Mouse (Mus musculus) ES-E14 (cell line): ENCODE measurements around the gene Pole. TPM values are rescaled to one million over a fixed set of nuclear protein-coding genes. Genes with fewer than 3 reads are reported as not detected.

Experiments used
- DNase-seq: peaks from one replicate; pipeline ENCODE4 v3.0.0-alpha.2; 2013; ENCODE audit warnings: low read depth, low spot score
- H3K27ac ChIP-seq: 2 replicates; pipeline ENCODE4 v1.5.1; 2012; ENCODE audit warnings: low read depth, mild to moderate bottlenecking, low read length, moderate library complexity, mixed read lengths; ENCODE audit not compliant: poor library complexity, insufficient read depth, severe bottlenecking
- H3K36me3 ChIP-seq: 2 replicates; pipeline ENCODE4 v1.6.1; 2012; ENCODE audit warnings: mild to moderate bottlenecking, low read length, moderate library complexity, mixed read lengths; ENCODE audit not compliant: control insufficient read depth, poor library complexity, insufficient read depth, severe bottlenecking
- H3K4me1 ChIP-seq, 2 experiments: fragments of 150-350 bp in 1 of 2; sonication (generic) in 1 of 2; 2 replicates each; pipeline ENCODE4 v1.6.1; 2012; ENCODE audit warnings: low read length in 2 of 2, mild to moderate bottlenecking in 1 of 2, mixed read lengths in 1 of 2; ENCODE audit not compliant: control insufficient read depth in 2 of 2, insufficient read depth in 2 of 2, poor library complexity in 1 of 2
- H3K4me3 ChIP-seq, 2 experiments: fragments of 150-350 bp in 1 of 2; sonication (generic) in 1 of 2; 2 replicates each; pipeline ENCODE4 v1.5.1; 2012; ENCODE audit warnings: low read length in 2 of 2, low read depth in 1 of 2, mild to moderate bottlenecking in 1 of 2, mixed read lengths in 1 of 2; ENCODE audit not compliant: insufficient read depth in 1 of 2, poor library complexity in 1 of 2, severe bottlenecking in 1 of 2
- H3K9ac ChIP-seq: 2 replicates; pipeline ENCODE4 v1.6.1; 2012; ENCODE audit warnings: low read depth, mild to moderate bottlenecking, low read length, mixed read lengths; ENCODE audit not compliant: poor library complexity, insufficient read depth, severe bottlenecking
- H3K9me3 ChIP-seq: fragments of 150-350 bp; sonication (generic); 2 replicates; pipeline ENCODE4 v1.6.1; 2012; ENCODE audit warnings: low read depth, mild to moderate bottlenecking, low read length; ENCODE audit not compliant: control insufficient read depth, insufficient read depth
- CHD2 ChIP-seq: IDR thresholded peaks from 2 replicates; pipeline ENCODE4 v1.6.1; 2014; ENCODE audit warnings: mild to moderate bottlenecking, low read depth, low read length, inconsistent platforms
- HCFC1 ChIP-seq: IDR thresholded peaks from 2 replicates; pipeline ENCODE4 v1.6.1; 2012; ENCODE audit warnings: low read length, inconsistent platforms, borderline replicate concordance; ENCODE audit not compliant: insufficient read depth
- MAFK ChIP-seq: IDR thresholded peaks from 2 replicates; pipeline ENCODE4 v1.6.1; 2014; ENCODE audit warnings: mild to moderate bottlenecking, low read depth, low read length, inconsistent platforms; ENCODE audit not compliant: insufficient read depth
- ZC3H11A ChIP-seq: IDR thresholded peaks from 2 replicates; pipeline ENCODE4 v1.6.1; 2012; ENCODE audit warnings: low read depth, mild to moderate bottlenecking, inconsistent platforms, low read length, borderline replicate concordance
- ZNF384 ChIP-seq: IDR thresholded peaks from 2 replicates; pipeline ENCODE4 v1.6.1; 2012; ENCODE audit warnings: low read depth, low read length, inconsistent platforms
- in situ Hi-C, 2 experiments: fragments of 600-800 bp; cut with MboI; formaldehyde crosslinking; loops; one replicate each; pipeline ENCODE4 v1.15.1; 2025; ENCODE audit warnings: low sequenced_read_pairs in 2 of 2, inconsistent platforms in 1 of 2; ENCODE audit not compliant: unreplicated experiment in 2 of 2
- total RNA-seq: library from RNA; depleted of rRNA; stranded (reverse); fragments of 300-350 nt; gene quantifications from 2 replicates; pipeline ENCODE4 v1.2.3, GENCODE M21; 2012; rRNA removed

Gene Pole
- 77.7 and 96.1 TPM in 2 replicates for total RNA-seq

DNA sequence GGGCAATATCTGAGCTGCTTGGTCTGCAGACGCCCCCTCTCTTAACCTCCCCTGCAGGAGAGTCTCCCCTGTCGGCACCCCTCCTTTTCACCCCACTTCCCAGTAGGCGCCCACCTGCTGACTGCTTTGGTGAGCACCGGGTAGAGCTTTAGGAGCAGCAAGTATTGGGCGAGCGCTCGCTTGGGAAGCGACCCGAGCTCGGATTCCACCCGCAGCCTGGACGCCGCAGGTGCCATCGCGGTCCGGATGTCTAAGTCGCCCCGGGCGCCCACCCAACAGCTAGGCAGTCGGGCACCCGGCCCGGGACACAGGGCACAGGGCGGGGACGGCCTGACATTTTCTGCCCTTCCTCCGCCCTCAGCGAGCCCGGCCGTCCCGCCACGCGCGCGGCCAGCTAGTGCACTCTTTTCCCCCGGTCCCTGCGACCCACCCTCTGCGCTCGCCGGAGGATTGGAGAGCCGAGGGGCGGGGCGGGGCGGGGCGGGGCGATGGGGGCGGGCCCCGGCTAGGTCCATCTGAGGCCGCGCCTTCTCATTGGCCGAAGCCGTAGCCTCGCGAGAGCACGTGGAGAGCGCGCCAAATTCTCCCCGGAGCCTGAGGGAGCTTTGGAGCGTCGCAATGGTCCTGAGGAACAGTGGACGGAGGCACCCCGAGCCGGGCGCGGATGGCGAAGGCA, at the start of gene Pole, which contains the start of gene Pxmp2:
Gene Pole, plus strand, starts transcription at position 537 of the 676 bp plus-strand sequence.
Gene Pxmp2, minus strand, starts transcription at position 417 of the 676 bp plus-strand sequence.
- peak within 1 kb of the TSS; percentile 85 to 100 for H3K4me3 ChIP-seq
- H3K27ac ChIP-seq: peak within 1 kb of the TSS; percentile 78
- H3K36me3 ChIP-seq: peaks cover 7% of the 10 kb centered on the region
- no peaks in the 10 kb centered on the region for H3K4me1 ChIP-seq
- in situ Hi-C loops: no loop called here
- TF ChIP-seq ZNF384 (no peak), CHD2 (peak; percentile 83), ZC3H11A (no peak), HCFC1 (no peak), MAFK (no peak)
- peak; percentile 94 for DNase-seq
- no peaks in the 10 kb centered on the region for H3K9me3 ChIP-seq
- H3K9ac ChIP-seq: peak within 1 kb of the TSS; percentile 96

DNA sequence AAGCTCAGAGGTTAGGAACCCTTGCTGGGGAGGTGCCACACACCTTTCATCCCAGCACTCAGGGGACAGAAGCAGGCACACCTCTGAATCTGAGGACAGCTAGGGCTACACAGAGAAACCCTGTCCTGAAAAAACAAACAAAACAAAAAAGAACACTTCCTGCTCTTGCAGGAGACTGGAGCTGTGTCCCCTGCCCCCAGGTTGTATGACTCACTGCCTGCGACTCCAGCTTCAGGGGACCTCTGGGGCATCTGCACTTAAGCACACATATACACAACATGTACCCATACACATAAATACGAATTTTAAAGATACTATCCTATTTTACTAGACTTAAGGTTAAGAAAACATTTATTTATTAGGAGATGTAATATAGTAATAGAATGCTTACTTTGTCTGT, 42.0 kb upstream of the Pole start:
- no peak for TF ChIP-seq ZNF384
- no peak for TF ChIP-seq HCFC1
- TF ChIP-seq CHD2: no peak
- TF ChIP-seq ZC3H11A: no peak
- no peak for TF ChIP-seq MAFK
- Histone ChIP-seq H3K9me3 (no peaks in the 10 kb centered on the region), H3K9ac (no peak overlapping the region), H3K27ac (no peak overlapping the region), H3K4me3 (no peak overlapping the region), H3K4me1 (no peaks in the 10 kb centered on the region), H3K36me3 (peaks cover 16% of the 10 kb centered on the region)
- DNase-seq: no peak
- in situ Hi-C loops: no loop called here

DNA sequence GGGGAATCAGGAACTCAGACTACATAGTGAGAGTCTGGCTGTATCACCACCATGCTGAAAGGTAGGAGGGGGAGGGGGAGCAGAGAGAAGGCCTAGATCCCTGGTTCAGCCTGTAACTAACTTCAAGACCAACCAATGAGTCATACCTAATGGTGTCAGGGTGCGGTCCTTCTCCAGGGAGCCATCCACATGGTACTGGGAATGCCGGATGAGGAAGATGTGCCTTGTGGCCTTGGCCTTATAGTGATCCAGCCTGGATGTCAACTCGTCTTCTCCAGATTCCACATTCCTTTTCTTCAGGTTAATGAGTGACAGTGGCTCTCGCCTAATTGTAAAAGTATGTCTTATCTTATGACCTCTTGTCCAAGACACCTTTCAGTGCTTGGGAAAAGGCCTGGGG, 19.2 kb upstream of the Pole start:
- DNase-seq: no peak
- peaks cover 2 to 5% of the 10 kb centered on the region in 2 experiments; a peak in 3 of 4 replicates for H3K4me1 ChIP-seq
- no peaks in the 10 kb centered on the region for H3K9me3 ChIP-seq
- H3K36me3 ChIP-seq: peaks cover 23% of the 10 kb centered on the region
- H3K4me3 ChIP-seq: no peak overlapping the region
- no peak overlapping the region for H3K27ac ChIP-seq
- TF ChIP-seq ZNF384 (no peak), ZC3H11A (no peak), CHD2 (no peak), HCFC1 (no peak), MAFK (no peak)
- in situ Hi-C loops: no loop called here
- H3K9ac ChIP-seq: no peak overlapping the region

DNA sequence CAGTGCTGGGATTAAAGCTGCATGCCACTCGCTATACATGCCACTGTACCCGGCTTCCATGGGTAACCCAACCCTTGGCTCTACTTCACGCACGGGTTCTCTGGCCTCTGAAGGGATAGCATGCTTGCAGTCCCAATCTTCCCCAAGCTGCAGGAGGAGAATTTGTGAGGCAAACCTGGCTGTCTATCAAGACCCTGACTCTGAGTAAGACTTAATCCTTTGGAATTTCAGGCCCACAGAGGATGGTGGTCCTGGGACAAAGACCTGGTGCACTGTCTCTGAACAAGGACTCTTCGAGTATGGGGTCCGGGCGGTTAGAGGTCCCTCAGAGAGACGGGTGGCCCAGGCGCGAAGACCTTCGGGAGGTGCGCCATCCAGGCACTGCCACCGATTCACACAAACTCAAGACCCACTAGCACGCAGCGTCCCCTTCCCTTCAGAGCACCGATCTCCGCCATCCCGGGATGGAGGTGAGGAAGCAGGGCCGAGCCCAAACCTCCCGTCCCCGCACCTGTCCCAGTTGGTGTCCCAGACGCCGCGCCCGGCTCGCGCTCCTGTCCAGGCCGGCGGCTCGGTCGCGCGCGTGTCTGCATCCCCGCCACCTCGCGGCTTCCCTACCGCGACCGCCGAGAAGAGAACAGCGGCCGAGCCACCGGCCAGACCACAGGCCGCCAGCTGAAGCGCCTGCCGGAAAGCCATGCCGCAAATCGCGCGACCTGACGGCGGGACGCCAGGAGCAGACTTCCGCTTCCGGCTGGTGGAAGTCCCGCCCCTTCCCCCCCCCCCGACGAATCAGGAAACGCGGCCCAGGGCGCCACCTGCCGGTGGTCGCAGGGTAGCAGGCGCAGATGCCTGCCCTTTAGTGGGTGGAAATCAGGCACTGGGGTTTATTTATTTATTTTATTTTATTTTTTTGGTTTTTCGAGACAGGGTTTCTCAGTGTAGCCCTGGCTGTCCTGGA, 16.7 kb upstream of the Pole start, which contains the start of gene Pgam5:
Gene Pgam5, minus strand, starts transcription at position 773 of the 961 bp plus-strand sequence.
- TF ChIP-seq MAFK (no peak), ZNF384 (no peak), CHD2 (peak; percentile 18; the same call in 1 of the 2 replicates), ZC3H11A (no peak)
- H3K27ac ChIP-seq: peak within 1 kb of the TSS; percentile 45
- H3K9ac ChIP-seq: peak within 1 kb of the TSS; percentile 97
- H3K4me3 ChIP-seq: peak within 1 kb of the TSS; percentile 97 to 100
- DNase-seq: peak; percentile 78
- H3K36me3 ChIP-seq: peaks cover 22% of the 10 kb centered on the region
- in situ Hi-C loops: no loop called here
- H3K9me3 ChIP-seq: no peaks in the 10 kb centered on the region
- H3K4me1 ChIP-seq: peaks cover 2 to 5% of the 10 kb centered on the region in 2 experiments; a peak in 3 of 4 replicates
